Mouse (Mus musculus) olfactory bulb, adult 2 months (tissue): ENCODE data around the gene Ptch2. TPM values are rescaled to one million over a fixed set of nuclear protein-coding genes. Genes with fewer than 3 reads are reported as not detected.

Experiments used
- H3K27ac ChIP-seq: fragments of 200-500 bp; 2 replicates; pipeline ENCODE4 v1.5.1; 2012; ENCODE audit warnings: low read depth, low read length; ENCODE audit not compliant: insufficient read depth
- H3K4me1 ChIP-seq: fragments of 200-500 bp; 2 replicates; pipeline ENCODE4 v1.6.1; 2012; ENCODE audit warnings: low read length; ENCODE audit not compliant: control insufficient read depth, insufficient read depth
- H3K4me3 ChIP-seq: fragments of 200-500 bp; 2 replicates; pipeline ENCODE4 v1.5.1; 2012; ENCODE audit warnings: mild to moderate bottlenecking, low read depth, low read length, moderate library complexity; ENCODE audit not compliant: insufficient read depth
- CTCF ChIP-seq: fragments of 200-500 bp; IDR thresholded peaks from 2 replicates; pipeline ENCODE4 v1.5.1; 2012; ENCODE audit warnings: low read depth, mild to moderate bottlenecking, low read length, moderate library complexity; ENCODE audit not compliant: insufficient read depth
- POLR2A ChIP-seq: fragments of 200-500 bp; IDR thresholded peaks from 2 replicates; pipeline ENCODE4 v1.6.1; 2012; ENCODE audit warnings: mild to moderate bottlenecking, low read depth, low read length, moderate library complexity; ENCODE audit not compliant: insufficient read depth
- WGBS: fragments of 180-500 bp; shearing (Covaris S2); methylation state at CpG from one replicate; pipeline ENCODE4 v1.1.7; 2018; 5-methylcytosine and 5-hydroxymethylcytosine counted together
- polyA plus RNA-seq: library from polyadenylated mRNA; stranded (reverse); fragments of >200 nt; gene quantifications from 2 replicates; pipeline ENCODE4 v1.2.4, GENCODE M21; 2012; ENCODE audit warnings: low replicate concordance; ENCODE audit not compliant: missing spikeins, insufficient read depth, insufficient read length

Gene Ptch2
- polyA plus RNA-seq, result not detected in 2 replicates

- Histone ChIP-seq H3K4me1 (peaks cover 19% of the 10 kb centered on the region), H3K4me3 (peak within 1 kb of the TSS; percentile 73), H3K27ac (no peak within 1 kb of the TSS; the same call in 1 of the 2 replicates)
- WGBS, result under 1% methylated on average over 49 of the region's 50 CpGs
- TF ChIP-seq POLR2A (no peak), CTCF (no peak)
Observed at GRCm38 (mm10) chr4:117095551-117096452, at the start of gene Ptch2. Gene Ptch2 (plus strand): TSS chr4:117096075.

- Histone ChIP-seq H3K27ac (no peak overlapping the region), H3K4me3 (no peak overlapping the region), H3K4me1 (peaks cover 4% of the 10 kb centered on the region; the same call in 1 of the 2 replicates)
- WGBS, result 13% methylated on average over 3 of the region's 3 CpGs
- TF ChIP-seq CTCF (no peak), POLR2A (no peak)
Observed at GRCm38 (mm10) chr4:117048836-117049235, 47.0 kb upstream of the Ptch2 start.

- H3K27ac ChIP-seq, result no peak overlapping the region
- H3K4me3 ChIP-seq, result no peak overlapping the region
- peaks cover 4% of the 10 kb centered on the region; the same call in 1 of the 2 replicates for H3K4me1 ChIP-seq
- TF ChIP-seq CTCF (no peak), POLR2A (no peak)
- WGBS, result 93% methylated on average over 1 of the region's 1 CpGs
Observed at GRCm38 (mm10) chr4:117049485-117049884, 46.4 kb upstream of the Ptch2 start.

- H3K4me1 ChIP-seq, result peaks cover 4% of the 10 kb centered on the region; the same call in 1 of the 2 replicates
- 73% methylated on average over 4 of the region's 4 CpGs for WGBS
- TF ChIP-seq POLR2A, result no peak
- no peak for TF ChIP-seq CTCF
- no peak overlapping the region for H3K4me3 ChIP-seq
- H3K27ac ChIP-seq, result no peak overlapping the region
Observed at GRCm38 (mm10) chr4:117052626-117053025, 43.2 kb upstream of the Ptch2 start.

- TF ChIP-seq POLR2A (no peak), CTCF (no peak)
- Histone ChIP-seq H3K27ac (no peak overlapping the region), H3K4me3 (no peak overlapping the region), H3K4me1 (no peaks in the 10 kb centered on the region)
- WGBS, result 89% methylated on average over 4 of the region's 4 CpGs
Observed at GRCm38 (mm10) chr4:117053956-117054355, 41.9 kb upstream of the Ptch2 start.

GRCm38 (mm10) chr4:117056102-117056501, 39.8 kb upstream of the Ptch2 start:
- Histone ChIP-seq H3K4me1 (no peaks in the 10 kb centered on the region), H3K4me3 (no peak overlapping the region), H3K27ac (no peak overlapping the region)
- no peak for TF ChIP-seq POLR2A

- TF ChIP-seq POLR2A (no peak), CTCF (no peak)
- WGBS, result 88% methylated on average over 2 of the region's 2 CpGs
- Histone ChIP-seq H3K4me1 (no peaks in the 10 kb centered on the region), H3K4me3 (no peak overlapping the region), H3K27ac (no peak overlapping the region)
Observed at GRCm38 (mm10) chr4:117056514-117056913, 39.4 kb upstream of the Ptch2 start.

GRCm38 (mm10) chr4:117058512-117058911, 37.4 kb upstream of the Ptch2 start:
- WGBS, result 90% methylated on average over 4 of the region's 4 CpGs
- Histone ChIP-seq H3K4me1 (no peaks in the 10 kb centered on the region), H3K4me3 (no peak overlapping the region), H3K27ac (no peak overlapping the region)
- TF ChIP-seq CTCF (no peak), POLR2A (no peak)

GRCm38 (mm10) chr4:117062700-117063390, 33.0 kb upstream of the Ptch2 start:
- no peak for TF ChIP-seq CTCF
- no peak for TF ChIP-seq POLR2A
- WGBS, result 59% methylated on average over 4 of the region's 4 CpGs
- Histone ChIP-seq H3K4me1 (no peaks in the 10 kb centered on the region), H3K4me3 (no peak overlapping the region), H3K27ac (no peak overlapping the region)
